Mouse (Mus musculus): Measurements from ENCODE around the gene Bco2. TPM values are rescaled to one million over a fixed set of nuclear protein-coding genes. Genes with fewer than 3 reads are reported as not detected.

The Bco2 gene
- polyA plus RNA-seq, 1 experiment from 2014 or later = 0.37 TPM

GRCm38 (mm10) chr9:50586955-50587354, 32.0 kb upstream of the Bco2 start:
- 80% methylated on average over 4 of the region's 4 CpGs for WGBS
- no peak overlapping the region for H3K9ac ChIP-seq
- no peaks in the 10 kb centered on the region for H3K27me3 ChIP-seq
- no peaks in the 10 kb centered on the region for H3K4me1 ChIP-seq
- H3K36me3 ChIP-seq (ENCODE audit: poor library complexity, severe bottlenecking) = no peaks in the 10 kb centered on the region
- no peaks in the 10 kb centered on the region for H3K9me3 ChIP-seq (replicated peaks)
- H3K4me3 ChIP-seq = no peak overlapping the region
- no peak overlapping the region for H3K27ac ChIP-seq
- no peak for ATAC-seq
- no peak overlapping the region for H3K4me2 ChIP-seq

GRCm38 (mm10) chr9:50585145-50585818, 30.3 kb upstream of the Bco2 start:
- H3K4me1 ChIP-seq = no peaks in the 10 kb centered on the region
- no peaks in the 10 kb centered on the region for H3K36me3 ChIP-seq (ENCODE audit: poor library complexity, severe bottlenecking)
- H3K4me2 ChIP-seq = no peak overlapping the region
- ATAC-seq = no peak
- H3K27me3 ChIP-seq = no peaks in the 10 kb centered on the region
- WGBS = 85% methylated on average over 6 of the region's 6 CpGs
- H3K27ac ChIP-seq = no peak overlapping the region
- no peak overlapping the region for H3K9ac ChIP-seq
- H3K4me3 ChIP-seq = no peak overlapping the region
- no peaks in the 10 kb centered on the region for H3K9me3 ChIP-seq (replicated peaks)

GRCm38 (mm10) chr9:50580370-50580769, 25.4 kb upstream of the Bco2 start:
- WGBS = 25% methylated on average over 4 of the region's 4 CpGs
- H3K9ac ChIP-seq = no peak overlapping the region

GRCm38 (mm10) chr9:50569599-50570525, 14.9 kb upstream of the Bco2 start:
- 0 out of 2 replicates have a peak, but pooled peaks cover 3% of the 10 kb centered on the region for H3K27me3 ChIP-seq
- H3K27ac ChIP-seq = no peak overlapping the region
- H3K9me3 ChIP-seq (replicated peaks) = no peaks in the 10 kb centered on the region
- no peaks in the 10 kb centered on the region for H3K4me1 ChIP-seq
- WGBS = 76% methylated on average over 10 of the region's 10 CpGs
- H3K9ac ChIP-seq = no peak overlapping the region
- no peak overlapping the region for H3K4me3 ChIP-seq
- no peak for ATAC-seq
- no peak overlapping the region for H3K4me2 ChIP-seq
- no peaks in the 10 kb centered on the region for H3K36me3 ChIP-seq (ENCODE audit: poor library complexity, severe bottlenecking)

More at GRCm38 (mm10) chr9:50580370-50580769, 25.4 kb upstream of the Bco2 start:
- Histone ChIP-seq H3K4me3 (no peak overlapping the region), H3K27me3 (no peaks in the 10 kb centered on the region), H3K9me3 (replicated peaks) (no peaks in the 10 kb centered on the region), H3K36me3 (ENCODE audit: poor library complexity, severe bottlenecking) (no peaks in the 10 kb centered on the region), H3K27ac (no peak overlapping the region), H3K4me2 (no peak overlapping the region), H3K4me1 (no peaks in the 10 kb centered on the region)
- no peak for ATAC-seq

- H3K27ac ChIP-seq = no peak overlapping the region
- H3K9me3 ChIP-seq (replicated peaks) = no peaks in the 10 kb centered on the region
- 90% methylated on average over 2 of the region's 2 CpGs for WGBS
- H3K4me3 ChIP-seq = no peak overlapping the region
- H3K9ac ChIP-seq = no peak overlapping the region
- ATAC-seq = no peak
- no peaks in the 10 kb centered on the region for H3K4me1 ChIP-seq
- H3K4me2 ChIP-seq = no peak overlapping the region
- H3K36me3 ChIP-seq (ENCODE audit: poor library complexity, severe bottlenecking) = no peaks in the 10 kb centered on the region
- H3K27me3 ChIP-seq = 0 out of 2 replicates have a peak, but pooled peaks cover 3% of the 10 kb centered on the region
Measured at GRCm38 (mm10) chr9:50567881-50568280, 12.9 kb upstream of the Bco2 start.

- Histone ChIP-seq H3K27ac (no peak overlapping the region), H3K4me2 (no peak overlapping the region), H3K36me3 (ENCODE audit: poor library complexity, severe bottlenecking) (no peaks in the 10 kb centered on the region), H3K4me3 (no peak overlapping the region), H3K9ac (no peak overlapping the region), H3K9me3 (replicated peaks) (no peaks in the 10 kb centered on the region), H3K4me1 (no peaks in the 10 kb centered on the region), H3K27me3 (0 out of 2 replicates have a peak, but pooled peaks cover 3% of the 10 kb centered on the region)
- 88% methylated on average over 4 of the region's 4 CpGs for WGBS
- ATAC-seq = no peak
Measured at GRCm38 (mm10) chr9:50567372-50567771, 12.4 kb upstream of the Bco2 start.

GRCm38 (mm10) chr9:50565940-50566339, 11.0 kb upstream of the Bco2 start:
- no peak overlapping the region for H3K4me2 ChIP-seq
- H3K9me3 ChIP-seq (replicated peaks) = no peaks in the 10 kb centered on the region
- H3K9ac ChIP-seq = no peak overlapping the region
- ATAC-seq = no peak
- no peak overlapping the region for H3K27ac ChIP-seq
- H3K36me3 ChIP-seq (ENCODE audit: poor library complexity, severe bottlenecking) = no peaks in the 10 kb centered on the region
- no peaks in the 10 kb centered on the region for H3K4me1 ChIP-seq
- 0 out of 2 replicates have a peak, but pooled peaks cover 3% of the 10 kb centered on the region for H3K27me3 ChIP-seq
- no peak overlapping the region for H3K4me3 ChIP-seq
- WGBS = 85% methylated on average over 4 of the region's 4 CpGs

- WGBS = 80% methylated on average over 7 of the region's 7 CpGs
- Histone ChIP-seq H3K4me3 (no peak overlapping the region), H3K27ac (no peak overlapping the region), H3K36me3 (ENCODE audit: poor library complexity, severe bottlenecking) (no peaks in the 10 kb centered on the region), H3K4me1 (no peaks in the 10 kb centered on the region), H3K9me3 (replicated peaks) (no peaks in the 10 kb centered on the region), H3K9ac (no peak overlapping the region), H3K4me2 (no peak overlapping the region), H3K27me3 (0 out of 2 replicates have a peak, but pooled peaks cover 3% of the 10 kb centered on the region)
- ATAC-seq = no peak
Measured at GRCm38 (mm10) chr9:50565173-50565572, 10.2 kb upstream of the Bco2 start.

- Histone ChIP-seq H3K36me3 (ENCODE audit: poor library complexity, severe bottlenecking) (no peaks in the 10 kb centered on the region), H3K4me2 (no peak overlapping the region), H3K4me3 (no peak overlapping the region), H3K9ac (no peak overlapping the region), H3K9me3 (replicated peaks) (no peaks in the 10 kb centered on the region), H3K27me3 (0 out of 2 replicates have a peak, but pooled peaks cover 3% of the 10 kb centered on the region), H3K4me1 (no peaks in the 10 kb centered on the region), H3K27ac (no peak overlapping the region)
- 84% methylated on average over 2 of the region's 2 CpGs for WGBS
- ATAC-seq = no peak
Measured at GRCm38 (mm10) chr9:50561918-50562360, 7.0 kb upstream of the Bco2 start.

GRCm38 (mm10) chr9:50561145-50561917, 6.3 kb upstream of the Bco2 start, which contains the start of gene Tex12:
Gene Tex12 (minus strand): TSS chr9:50561325.
- ATAC-seq = no peak
- Histone ChIP-seq H3K4me1 (no peaks in the 10 kb centered on the region), H3K27me3 (0 out of 2 replicates have a peak, but pooled peaks cover 3% of the 10 kb centered on the region), H3K4me2 (no peak within 1 kb of the TSS), H3K36me3 (ENCODE audit: poor library complexity, severe bottlenecking) (no peaks in the 10 kb centered on the region), H3K27ac (no peak within 1 kb of the TSS), H3K9me3 (replicated peaks) (no peaks in the 10 kb centered on the region), H3K9ac (no peak within 1 kb of the TSS), H3K4me3 (no peak within 1 kb of the TSS)
- 90% methylated on average over 38 of the region's 38 CpGs for WGBS

GRCm38 (mm10) chr9:50554241-50555093, 514 bp downstream of the Bco2 start, which contains the start of gene Il18:
Gene Il18 (plus strand): TSS chr9:50554827.
- peak within 1 kb of the TSS; percentile 86 for H3K27ac ChIP-seq
- WGBS = 12% methylated on average over 12 of the region's 12 CpGs
- H3K9ac ChIP-seq = peak within 1 kb of the TSS; percentile 59; the same call in 1 of the 2 replicates
- H3K27me3 ChIP-seq = no peaks in the 10 kb centered on the region
- no peaks in the 10 kb centered on the region for H3K36me3 ChIP-seq (ENCODE audit: poor library complexity, severe bottlenecking)
- peak within 1 kb of the TSS; percentile 22 for H3K4me3 ChIP-seq
- peak within 1 kb of the TSS; percentile 58 for H3K4me2 ChIP-seq
- peaks cover 19% of the 10 kb centered on the region for H3K4me1 ChIP-seq
- ATAC-seq = peak; percentile 95
- H3K9me3 ChIP-seq (replicated peaks) = no peaks in the 10 kb centered on the region

Measured in forebrain, embryonic 13.5 days (tissue).